In the genomic region with DNA sequence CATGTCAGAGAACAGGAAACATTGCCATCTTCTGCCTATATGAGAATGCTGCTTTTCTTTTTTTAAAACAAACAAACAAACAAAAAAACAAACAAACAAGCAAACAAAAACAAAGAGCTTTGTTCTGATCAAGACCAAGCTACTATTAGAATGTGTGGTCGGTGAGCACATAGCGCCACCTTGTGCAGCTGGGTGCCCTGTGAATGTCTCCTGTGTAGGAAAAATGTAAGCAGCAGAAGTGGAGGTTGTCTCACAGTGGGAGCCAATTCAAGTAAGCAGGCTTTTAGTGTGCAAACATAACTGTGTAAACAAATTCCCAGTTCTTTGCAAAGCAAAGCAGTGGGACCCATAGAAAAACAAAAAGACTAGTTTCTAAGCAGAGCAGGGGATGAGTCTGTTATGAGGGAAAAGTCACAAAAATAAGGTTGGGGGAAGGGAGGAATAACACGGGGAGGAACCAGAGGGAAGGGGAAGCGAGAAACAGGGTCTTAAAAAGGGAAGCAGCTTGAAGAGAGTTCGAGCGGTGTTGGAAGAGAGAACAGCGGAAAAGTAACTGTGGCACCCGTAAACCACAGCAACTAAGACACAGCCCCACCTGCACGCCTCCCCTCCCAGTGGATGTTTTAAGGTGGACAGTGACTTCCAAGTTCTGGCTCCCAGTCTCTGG, we compare ENCODE assay signal across 9 mouse cellular contexts. TPM values are rescaled to one million over a fixed set of nuclear protein-coding genes. Genes with fewer than 3 reads are reported as not detected.
DNase-seq lines count a peak whose midpoint lies in the region; TF ChIP-seq lines count a peak whose summit lies in the region.
"Had no signal": no experiment of that assay in that cellular context is flagged by ENCODE, and none has a peak within 500 bp of the region (broad histone marks: within the 10 kb centered on the region; RNA-seq: fewer than 3 reads in every experiment).

No protein-coding gene starts in this region.

- DNase-seq in embryo, embryonic 10 days (ENCODE audit: low spot score): peak; percentile 23
- DNase-seq in embryo, embryonic 10.5 days (ENCODE audit: low spot score): no peak
- peak; percentile 19 for DNase-seq in thymus, postnatal 0 days (ENCODE audit: low spot score)
- DNase-seq in thymus, adult 2 months: no peak
- DNase-seq in kidney, postnatal 14 days: peak; percentile 21
- DNase-seq in lung, postnatal 36 days: peak; percentile 80
- no peak for DNase-seq in cerebellum, adult 11 months
- DNase-seq in forebrain, embryonic 10.5 days (ENCODE audit: extremely low spot score, low spot score): no peak

- no peak overlapping the region for H3K27ac ChIP-seq in thymus, adult 2 months (ENCODE audit: control insufficient read depth, insufficient read depth, low read length)
- H3K27ac ChIP-seq in forebrain, embryonic 10.5 days: no peak overlapping the region

- no peak for TF ChIP-seq POLR2A in thymus, adult 2 months (IDR thresholded peaks at IDR 0.05; ENCODE audit: control insufficient read depth, extremely low read depth, insufficient read depth, low read length, poor library complexity)

- H3K4me1 ChIP-seq in thymus, adult 2 months (replicated peaks; ENCODE audit: control insufficient read depth, insufficient read depth, low read length): peaks cover 6% of the 10 kb centered on the region; the same call in 1 of the 2 replicates
- no peaks in the 10 kb centered on the region for H3K4me1 ChIP-seq in forebrain, embryonic 10.5 days

- H3K9me3 ChIP-seq in forebrain, embryonic 10.5 days: no peaks in the 10 kb centered on the region

- H3K4me3 ChIP-seq in thymus, adult 2 months (ENCODE audit: control insufficient read depth, insufficient read depth, low read length): no peak overlapping the region
- H3K4me3 ChIP-seq in forebrain, embryonic 10.5 days: no peak overlapping the region

- TF ChIP-seq CTCF in thymus, adult 2 months (IDR thresholded peaks at IDR 0.05; ENCODE audit: borderline replicate concordance, control insufficient read depth, extremely low read depth, insufficient read depth, low read length, poor library complexity): no peak

- WGBS in thymus, adult 2 months: 13% methylated on average over 9 of the region's 9 CpGs
- WGBS in forebrain, embryonic 10.5 days: 55% methylated on average over 9 of the region's 9 CpGs

- no peaks in the 10 kb centered on the region for H3K27me3 ChIP-seq in thymus, adult 2 months (ENCODE audit: control insufficient read depth, insufficient read depth, low read length)
- H3K27me3 ChIP-seq in forebrain, embryonic 10.5 days (ENCODE audit: poor library complexity, severe bottlenecking): no peaks in the 10 kb centered on the region

- H3K36me3 ChIP-seq in thymus, adult 2 months (ENCODE audit: control insufficient read depth, insufficient read depth, low read length): no peaks in the 10 kb centered on the region
- H3K36me3 ChIP-seq in forebrain, embryonic 10.5 days (replicated peaks): no peaks in the 10 kb centered on the region

RNA-seq across cellular contexts. Expression of a gene that starts 40.4 kb away (rescaled TPM):
- polyA plus RNA-seq in thymus, postnatal 0 days (2015; fragmentation: Nextera tagmentation; extraction: Ambion mirVana): 0.39 TPM in 1 of 2 replicates, not detected in the other
- polyA plus RNA-seq in thymus, adult 2 months (2012; rRNA removed): 0.18 TPM in 1 of 2 replicates, not detected in the other
- polyA plus RNA-seq in forebrain, embryonic 10.5 days (2016; fragmentation: Nextera tagmentation; extraction: Ambion mirVana): not detected in 2 replicates
- polyA plus RNA-seq: neural tube, embryonic 11.5 days had no signal

Comparison
In these comparisons a context has a peak if more than half of its experiments do, and no peak if none do; other contexts are left out.
1. DNase-seq: peak in embryo, embryonic 10 days (single experiment), thymus, postnatal 0 days (single experiment), kidney, postnatal 14 days (single experiment) and lung, postnatal 36 days (single experiment); none in embryo, embryonic 10.5 days (single experiment), thymus, adult 2 months (single experiment), cerebellum, adult 11 months (single experiment) and forebrain, embryonic 10.5 days (single experiment).